Comparison of ENCODE assay signal across 12 mouse cellular contexts in the genomic region with DNA sequence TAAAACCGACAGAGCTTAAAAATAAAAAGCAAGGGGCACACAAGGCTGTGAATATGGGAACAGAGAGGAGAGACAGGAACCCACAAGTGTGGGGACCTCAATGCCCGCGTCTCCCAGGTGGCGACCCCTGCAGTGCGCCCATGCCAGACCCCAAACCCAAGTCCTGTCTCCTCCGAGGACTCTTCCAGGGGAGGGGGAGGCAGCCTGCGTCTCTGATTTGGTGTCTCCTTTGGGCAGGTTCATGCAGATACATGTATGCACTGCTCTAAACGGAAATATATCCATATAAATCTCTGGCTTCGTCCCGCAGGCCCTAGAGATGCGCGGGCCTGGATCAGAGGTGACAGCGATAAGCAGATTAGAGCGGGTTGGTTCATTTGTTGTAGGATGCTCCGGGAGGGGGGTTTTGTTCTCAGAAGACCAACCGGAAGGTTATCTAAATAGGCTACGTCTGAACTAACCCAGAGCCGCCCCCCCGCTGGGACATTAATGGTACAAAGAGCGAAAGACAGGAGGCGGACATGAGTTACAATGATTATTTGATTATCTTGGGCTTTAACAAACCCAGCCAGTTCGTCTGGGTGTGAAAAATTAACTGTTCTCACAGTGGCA.
A peak's percentile ranks its signal among the peaks of the same experiment; 100 is the strongest.
DNase-seq lines count a peak whose midpoint lies in the region; ATAC-seq lines count a peak whose summit lies in the region.
"Had no signal": no experiment of that assay in that cellular context is flagged by ENCODE, and none has a peak within 500 bp of the region (broad histone marks: within the 10 kb centered on the region; RNA-seq: fewer than 3 reads in every experiment).

No protein-coding gene starts in this region.

- H3K9me3 ChIP-seq in kidney, embryonic 16.5 days (ENCODE audit: low read length) = no peaks in the 10 kb centered on the region
- H3K9me3 ChIP-seq in forebrain, embryonic 13.5 days (replicated peaks) = no peaks in the 10 kb centered on the region

- no peaks in the 10 kb centered on the region for H3K36me3 ChIP-seq in kidney, embryonic 16.5 days (ENCODE audit: insufficient read depth, low read length)
- H3K36me3 ChIP-seq in forebrain, embryonic 13.5 days (ENCODE audit: poor library complexity, severe bottlenecking) = no peaks in the 10 kb centered on the region

- no peak overlapping the region for H3K4me3 ChIP-seq in kidney, embryonic 16.5 days (ENCODE audit: low read length)
- H3K4me3 ChIP-seq in forebrain, embryonic 13.5 days = no peak overlapping the region

- no peak overlapping the region for H3K9ac ChIP-seq in kidney, embryonic 16.5 days (replicated peaks; ENCODE audit: low read length)
- 0 out of 2 replicates have a peak overlapping the region, but pooled peaks have one; percentile 30 for H3K9ac ChIP-seq in forebrain, embryonic 13.5 days
- H3K9ac ChIP-seq: lung, embryonic 14.5 days had no signal

- peaks cover 34% of the 10 kb centered on the region for H3K27me3 ChIP-seq in kidney, embryonic 16.5 days (ENCODE audit: insufficient read depth, low read length)
- H3K27me3 ChIP-seq in forebrain, embryonic 13.5 days = peaks cover 51% of the 10 kb centered on the region

- peaks cover 14% of the 10 kb centered on the region for H3K4me1 ChIP-seq in kidney, embryonic 16.5 days (ENCODE audit: insufficient read depth, low read length)
- H3K4me1 ChIP-seq in forebrain, embryonic 13.5 days = peaks cover 32% of the 10 kb centered on the region

- no peak for ATAC-seq in kidney, embryonic 16.5 days (ENCODE audit: low FRiP score, low TSS enrichment)
- no peak for ATAC-seq in forebrain, embryonic 13.5 days
- ATAC-seq in megakaryocyte progenitor cell, adult 5-6 weeks (replicated peaks; ENCODE audit: poor library complexity) = 0 out of 2 replicates have a peak, but pooled peaks have one; percentile 26

- no peak overlapping the region for H3K27ac ChIP-seq in kidney, embryonic 16.5 days (ENCODE audit: low read length)
- H3K27ac ChIP-seq in forebrain, embryonic 13.5 days = 0 out of 2 replicates have a peak overlapping the region, but pooled peaks have one; percentile 0

- no peak for DNase-seq in kidney, postnatal 25 days
- DNase-seq in retina, embryonic 14.5 days (ENCODE audit: low spot score) = peak; percentile 58
- no peak for DNase-seq in adipocyte (ENCODE audit: low spot score)
- DNase-seq in ovary, postnatal 36 days (ENCODE audit: low spot score) = no peak
- no peak for DNase-seq in urinary bladder, postnatal 14 days (ENCODE audit: low spot score)
- DNase-seq: heart, adult 18-20 months; kidney, adult 11 months; lung, embryonic 14.5 days; right cerebral cortex, postnatal 25 days had no signal

- WGBS in kidney, embryonic 16.5 days = 7% methylated on average over 22 of the region's 22 CpGs
- 8% methylated on average over 22 of the region's 22 CpGs for WGBS in forebrain, embryonic 13.5 days

- H3K4me2 ChIP-seq in kidney, embryonic 16.5 days (replicated peaks; ENCODE audit: low read depth, low read length) = peak overlapping the region; percentile 36; the same call in 1 of the 2 replicates
- H3K4me2 ChIP-seq in forebrain, embryonic 13.5 days = peak overlapping the region; percentile 32
- H3K4me2 ChIP-seq: lung, embryonic 14.5 days had no signal
